Mouse (Mus musculus) myocyte (in vitro differentiated cells): ENCODE results near the gene Nynrin. TPM values are rescaled to one million over a fixed set of nuclear protein-coding genes. Genes with fewer than 3 reads are reported as not detected.
A peak's percentile ranks its signal among the peaks of the same experiment; 100 is the strongest.

Source experiments
- H3K27me3 ChIP-seq: one replicate; pipeline ENCODE4 v1.6.1; 2011; ENCODE audit not compliant: control insufficient read depth, insufficient read depth, insufficient read length
- H3K36me3 ChIP-seq: one replicate; pipeline ENCODE4 v1.6.1; 2011; ENCODE audit not compliant: control insufficient read depth, insufficient read depth
- H3K4me2 ChIP-seq: one replicate; pipeline ENCODE4 v1.6.1; 2011; ENCODE audit warnings: low read depth, control low read depth
- H3K4me3 ChIP-seq: one replicate; pipeline ENCODE4 v1.5.1; 2011; ENCODE audit warnings: mild to moderate bottlenecking, control low read depth, moderate library complexity
- H3K79me2 ChIP-seq: one replicate; pipeline ENCODE4 v1.6.1; 2011; ENCODE audit not compliant: control insufficient read depth, insufficient read depth
- H3ac ChIP-seq: one replicate; pipeline ENCODE4 v1.6.1; 2011; ENCODE audit not compliant: control insufficient read depth, insufficient read length
- CEBPB ChIP-seq: IDR thresholded peaks from 2 replicates; pipeline ENCODE4 v1.6.1; 2011; ENCODE audit warnings: mild to moderate bottlenecking, moderate library complexity; ENCODE audit not compliant: poor library complexity, insufficient read depth, severe bottlenecking
- E2F4 ChIP-seq: IDR thresholded peaks from one replicate; pipeline ENCODE4 v1.6.1; 2011; ENCODE audit warnings: mild to moderate bottlenecking, control low read depth, moderate library complexity; ENCODE audit not compliant: insufficient read depth
- MAX ChIP-seq: IDR thresholded peaks from one replicate; pipeline ENCODE4 v1.6.1; 2011; ENCODE audit warnings: low read depth, mild to moderate bottlenecking, control low read depth
- MYOD1 ChIP-seq, 3 experiments: IDR thresholded peaks; one replicate each; pipeline ENCODE4 v1.6.1; 2011; ENCODE audit warnings: control low read depth in 2 of 3, low read depth in 2 of 3, mild to moderate bottlenecking in 2 of 3, moderate library complexity in 1 of 3; ENCODE audit not compliant: insufficient read length in 2 of 3, control insufficient read depth in 1 of 3
- MYOG ChIP-seq, 3 experiments: IDR thresholded peaks; one replicate each; pipeline ENCODE4 v1.6.1; 2011; ENCODE audit warnings: control low read depth in 2 of 3, low read depth in 2 of 3, mild to moderate bottlenecking in 2 of 3; ENCODE audit not compliant: insufficient read length in 2 of 3, control insufficient read depth in 1 of 3, insufficient read depth in 1 of 3
- POLR2A ChIP-seq: IDR thresholded peaks from one replicate; pipeline ENCODE4 v1.6.1; 2011; ENCODE audit warnings: low read depth, mild to moderate bottlenecking, control low read depth, moderate library complexity; ENCODE audit not compliant: insufficient read length
- POLR2AphosphoS2 ChIP-seq: IDR thresholded peaks from one replicate; pipeline ENCODE4 v1.6.1; 2011; ENCODE audit warnings: low read depth, control low read depth; ENCODE audit not compliant: insufficient read length
- REST ChIP-seq: IDR thresholded peaks from one replicate; pipeline ENCODE4 v1.6.1; 2011; ENCODE audit warnings: mild to moderate bottlenecking, control low read depth, moderate library complexity; ENCODE audit not compliant: insufficient read depth, insufficient read length
- SRF ChIP-seq: IDR thresholded peaks from one replicate; pipeline ENCODE4 v1.6.1; 2011; ENCODE audit warnings: low read depth; ENCODE audit not compliant: control insufficient read depth, insufficient read length
- TCF12 ChIP-seq: IDR thresholded peaks from one replicate; pipeline ENCODE4 v1.6.1; 2011; ENCODE audit warnings: mild to moderate bottlenecking, control low read depth; ENCODE audit not compliant: poor library complexity, insufficient read depth, severe bottlenecking
- TCF3 ChIP-seq: IDR thresholded peaks from one replicate; pipeline ENCODE4 v1.6.1; 2011; ENCODE audit warnings: low read depth, control low read depth; ENCODE audit not compliant: insufficient read length
- USF1 ChIP-seq: IDR thresholded peaks from one replicate; pipeline ENCODE4 v1.6.1; 2011; ENCODE audit warnings: low read depth, mild to moderate bottlenecking, control low read depth, moderate library complexity
- polyA plus RNA-seq: library from polyadenylated mRNA; unstranded; fragments of >200 nt; fragmentation: generic; extraction: Trizol; gene quantifications from one replicate; pipeline ENCODE4 v1.2.1, GENCODE M21; 2012; ENCODE audit warnings: missing spikeins

Nynrin gene
- polyA plus RNA-seq, 1 experiment = 0.12 TPM

- no peaks in the 10 kb centered on the region for H3K36me3 ChIP-seq
- no peaks in the 10 kb centered on the region for H3K79me2 ChIP-seq
- H3K4me2 ChIP-seq = peak overlapping the region; percentile 30
- H3K4me3 ChIP-seq = no peak overlapping the region
- H3ac ChIP-seq = no peak overlapping the region
- peaks cover 22% of the 10 kb centered on the region for H3K27me3 ChIP-seq
- TF ChIP-seq SRF (no peak), POLR2AphosphoS2 (no peak)
Measured at GRCm38 (mm10) chr14:55854406-55855100, 743 bp downstream of the Nynrin start.

- H3K79me2 ChIP-seq = no peaks in the 10 kb centered on the region
- no peak overlapping the region for H3ac ChIP-seq
- peaks cover 22% of the 10 kb centered on the region for H3K27me3 ChIP-seq
- no peaks in the 10 kb centered on the region for H3K36me3 ChIP-seq
- no peak overlapping the region for H3K4me2 ChIP-seq
- no peak for TF ChIP-seq TCF12
- TF ChIP-seq MYOD1 (IDR thresholded peaks at IDR 0.05; ENCODE audit: control insufficient read depth in 1 of 3, insufficient read length in 2 of 3, low read depth in 2 of 3) = no peak
- no peak for TF ChIP-seq MAX
- TF ChIP-seq USF1 = no peak
- no peak for TF ChIP-seq POLR2A
- no peak for TF ChIP-seq TCF3
- TF ChIP-seq CEBPB = no peak
- no peak for TF ChIP-seq SRF
- H3K4me3 ChIP-seq = no peak overlapping the region
Measured at GRCm38 (mm10) chr14:55855101-55855561, 1.3 kb downstream of the Nynrin start.

- no peak overlapping the region for H3K4me3 ChIP-seq
- H3K4me2 ChIP-seq = no peak overlapping the region
- peaks cover 27% of the 10 kb centered on the region for H3K27me3 ChIP-seq
- H3K36me3 ChIP-seq = no peaks in the 10 kb centered on the region
- no peak overlapping the region for H3ac ChIP-seq
- TF ChIP-seq CEBPB = no peak
- no peak for TF ChIP-seq MYOD1 (IDR thresholded peaks at IDR 0.05; ENCODE audit: control insufficient read depth in 1 of 3, insufficient read length in 2 of 3, low read depth in 2 of 3)
- TF ChIP-seq REST = no peak
- no peak for TF ChIP-seq E2F4
- TF ChIP-seq TCF12 = no peak
- no peak for TF ChIP-seq POLR2AphosphoS2
- no peak for TF ChIP-seq SRF
- TF ChIP-seq USF1 = no peak
- no peak for TF ChIP-seq MYOG (IDR thresholded peaks at IDR 0.05; ENCODE audit: control insufficient read depth in 1 of 3, insufficient read depth in 1 of 3, insufficient read length in 2 of 3, low read depth in 2 of 3)
- no peaks in the 10 kb centered on the region for H3K79me2 ChIP-seq
Measured at GRCm38 (mm10) chr14:55857588-55857987, 3.8 kb downstream of the Nynrin start.

- Histone ChIP-seq H3K36me3 (no peaks in the 10 kb centered on the region), H3K79me2 (no peaks in the 10 kb centered on the region), H3K4me2 (no peak overlapping the region), H3K4me3 (no peak overlapping the region), H3ac (no peak overlapping the region), H3K27me3 (peaks cover 23% of the 10 kb centered on the region)
- TF ChIP-seq USF1 (no peak), TCF3 (no peak), POLR2AphosphoS2 (no peak), REST (no peak), POLR2A (no peak), E2F4 (no peak), MYOG (IDR thresholded peaks at IDR 0.05; ENCODE audit: control insufficient read depth in 1 of 3, insufficient read depth in 1 of 3, insufficient read length in 2 of 3, low read depth in 2 of 3) (no peak), SRF (no peak), MYOD1 (IDR thresholded peaks at IDR 0.05; ENCODE audit: control insufficient read depth in 1 of 3, insufficient read length in 2 of 3, low read depth in 2 of 3) (no peak), CEBPB (no peak), TCF12 (no peak), MAX (no peak)
Measured at GRCm38 (mm10) chr14:55862186-55862585, 8.4 kb downstream of the Nynrin start.

- Histone ChIP-seq H3K4me2 (no peak overlapping the region), H3K27me3 (peaks cover 17% of the 10 kb centered on the region), H3K4me3 (no peak overlapping the region), H3K79me2 (no peaks in the 10 kb centered on the region), H3K36me3 (no peaks in the 10 kb centered on the region), H3ac (no peak overlapping the region)
- TF ChIP-seq POLR2A = no peak
- no peak for TF ChIP-seq MYOG (IDR thresholded peaks at IDR 0.05; ENCODE audit: control insufficient read depth in 1 of 3, insufficient read depth in 1 of 3, insufficient read length in 2 of 3, low read depth in 2 of 3)
- no peak for TF ChIP-seq USF1
- no peak for TF ChIP-seq TCF12
- TF ChIP-seq MAX = no peak
- no peak for TF ChIP-seq E2F4
- no peak for TF ChIP-seq MYOD1 (IDR thresholded peaks at IDR 0.05; ENCODE audit: control insufficient read depth in 1 of 3, insufficient read length in 2 of 3, low read depth in 2 of 3)
- TF ChIP-seq TCF3 = no peak
- TF ChIP-seq REST = no peak
- no peak for TF ChIP-seq CEBPB
- TF ChIP-seq SRF = no peak
- TF ChIP-seq POLR2AphosphoS2 = no peak
Measured at GRCm38 (mm10) chr14:55862970-55863369, 9.2 kb downstream of the Nynrin start.
